Mouse (Mus musculus): ENCODE measurements around the gene Sycp3. TPM values are rescaled to one million over a fixed set of nuclear protein-coding genes. Genes with fewer than 3 reads are reported as not detected.

The Sycp3 gene
- polyA plus RNA-seq, 1 experiment from 2014 or later = 0.51 TPM

Other genes with a start within 250 kb of the Sycp3 start
- 0.57 and 0.80 TPM in 2 replicates for gene Dram1, start 80.5 kb upstream of the Sycp3 start, polyA plus RNA-seq (2015; fragmentation: Nextera tagmentation; extraction: Ambion mirVana)
- 23.2 and 25.9 TPM in 2 replicates for gene Gnptab, start 80.4 kb upstream of the Sycp3 start, polyA plus RNA-seq (2015; fragmentation: Nextera tagmentation; extraction: Ambion mirVana)
- gene Chpt1, start 44.5 kb downstream of the Sycp3 start, polyA plus RNA-seq (2015; fragmentation: Nextera tagmentation; extraction: Ambion mirVana) = 7.7 and 8.0 TPM in 2 replicates
- gene Mybpc1, start 145.6 kb downstream of the Sycp3 start, polyA plus RNA-seq (2015; fragmentation: Nextera tagmentation; extraction: Ambion mirVana) = 1.5 and 1.9 TPM in 2 replicates
- gene Spic, start 225.4 kb downstream of the Sycp3 start, polyA plus RNA-seq (2015; fragmentation: Nextera tagmentation; extraction: Ambion mirVana) = not detected in 2 replicates